Mouse (Mus musculus): ENCODE measurements around the gene Faah. TPM values are rescaled to one million over a fixed set of nuclear protein-coding genes. Genes with fewer than 3 reads are reported as not detected.
A peak's percentile ranks its signal among the peaks of the same experiment; 100 is the strongest.

Faah gene
- polyA plus RNA-seq, 1 experiment from 2014 or later = 3.3 TPM

GRCm38 (mm10) chr4:115996729-115997128, 21.0 kb downstream of the Faah start:
- Histone ChIP-seq H3K9ac (no peak overlapping the region), H3K4me1 (no peaks in the 10 kb centered on the region), H3K4me2 (replicated peaks) (no peak overlapping the region), H3K36me3 (no peaks in the 10 kb centered on the region), H3K27ac (no peak overlapping the region), H3K4me3 (no peak overlapping the region), H3K9me3 (no peaks in the 10 kb centered on the region), H3K27me3 (0 out of 2 replicates have a peak, but pooled peaks cover 3% of the 10 kb centered on the region)
- ATAC-seq (ENCODE audit: insufficient number of reproducible peaks, insufficient read depth, low FRiP score, low TSS enrichment) = no peak
- 69% methylated on average over 4 of the region's 4 CpGs for WGBS

- 75% methylated on average over 2 of the region's 2 CpGs for WGBS
- Histone ChIP-seq H3K4me1 (no peaks in the 10 kb centered on the region), H3K9ac (no peak overlapping the region), H3K36me3 (no peaks in the 10 kb centered on the region), H3K9me3 (no peaks in the 10 kb centered on the region), H3K27me3 (0 out of 2 replicates have a peak, but pooled peaks cover 3% of the 10 kb centered on the region), H3K4me3 (no peak overlapping the region), H3K27ac (no peak overlapping the region), H3K4me2 (replicated peaks) (no peak overlapping the region)
- no peak for ATAC-seq (ENCODE audit: insufficient number of reproducible peaks, insufficient read depth, low FRiP score, low TSS enrichment)
Measured at GRCm38 (mm10) chr4:115995376-115995730, 22.4 kb downstream of the Faah start.

GRCm38 (mm10) chr4:115994662-115995375, 22.9 kb downstream of the Faah start:
- H3K4me2 ChIP-seq (replicated peaks) = no peak overlapping the region
- ATAC-seq (ENCODE audit: insufficient number of reproducible peaks, insufficient read depth, low FRiP score, low TSS enrichment) = no peak

GRCm38 (mm10) chr4:115989382-115989781, 28.3 kb downstream of the Faah start:
- Histone ChIP-seq H3K27ac (no peak overlapping the region), H3K9me3 (no peaks in the 10 kb centered on the region), H3K36me3 (no peaks in the 10 kb centered on the region), H3K27me3 (peaks cover 7% of the 10 kb centered on the region), H3K4me2 (replicated peaks) (no peak overlapping the region), H3K4me3 (no peak overlapping the region), H3K4me1 (peaks cover 1% of the 10 kb centered on the region; the same call in 1 of the 2 replicates), H3K9ac (no peak overlapping the region)
- 80% methylated on average over 7 of the region's 7 CpGs for WGBS
- ATAC-seq (ENCODE audit: insufficient number of reproducible peaks, insufficient read depth, low FRiP score, low TSS enrichment) = no peak

More at GRCm38 (mm10) chr4:115994662-115995375, 22.9 kb downstream of the Faah start:
- no peak overlapping the region for H3K4me3 ChIP-seq
- H3K4me1 ChIP-seq = no peaks in the 10 kb centered on the region
- no peaks in the 10 kb centered on the region for H3K36me3 ChIP-seq
- 86% methylated on average over 16 of the region's 16 CpGs for WGBS
- no peak overlapping the region for H3K27ac ChIP-seq
- no peak overlapping the region for H3K9ac ChIP-seq
- 0 out of 2 replicates have a peak, but pooled peaks cover 3% of the 10 kb centered on the region for H3K27me3 ChIP-seq
- H3K9me3 ChIP-seq = no peaks in the 10 kb centered on the region

- Histone ChIP-seq H3K4me1 (peaks cover 3% of the 10 kb centered on the region; the same call in 1 of the 2 replicates), H3K4me3 (no peak overlapping the region), H3K36me3 (no peaks in the 10 kb centered on the region), H3K9me3 (no peaks in the 10 kb centered on the region), H3K27ac (no peak overlapping the region), H3K9ac (no peak overlapping the region), H3K27me3 (peaks cover 17% of the 10 kb centered on the region), H3K4me2 (replicated peaks) (no peak overlapping the region)
- no peak for ATAC-seq (ENCODE audit: insufficient number of reproducible peaks, insufficient read depth, low FRiP score, low TSS enrichment)
- 74% methylated on average over 5 of the region's 5 CpGs for WGBS
Measured at GRCm38 (mm10) chr4:115987858-115988530, 29.7 kb downstream of the Faah start.

- Histone ChIP-seq H3K9me3 (no peaks in the 10 kb centered on the region), H3K4me1 (peaks cover 3% of the 10 kb centered on the region; the same call in 1 of the 2 replicates), H3K36me3 (no peaks in the 10 kb centered on the region), H3K27me3 (peaks cover 17% of the 10 kb centered on the region), H3K27ac (no peak overlapping the region), H3K4me3 (no peak overlapping the region), H3K9ac (no peak overlapping the region), H3K4me2 (replicated peaks) (no peak overlapping the region)
- WGBS = 67% methylated on average over 1 of the region's 1 CpGs
- ATAC-seq (ENCODE audit: insufficient number of reproducible peaks, insufficient read depth, low FRiP score, low TSS enrichment) = no peak
Measured at GRCm38 (mm10) chr4:115987436-115987835, 30.3 kb downstream of the Faah start.

- no peak overlapping the region for H3K4me3 ChIP-seq
- H3K9ac ChIP-seq = no peak overlapping the region
- H3K27me3 ChIP-seq = peaks cover 35% of the 10 kb centered on the region
- peaks cover 3% of the 10 kb centered on the region; the same call in 1 of the 2 replicates for H3K4me1 ChIP-seq
- no peak overlapping the region for H3K4me2 ChIP-seq (replicated peaks)
- no peak for ATAC-seq (ENCODE audit: insufficient number of reproducible peaks, insufficient read depth, low FRiP score, low TSS enrichment)
- WGBS = 34% methylated on average over 8 of the region's 8 CpGs
- H3K27ac ChIP-seq = no peak overlapping the region
- no peaks in the 10 kb centered on the region for H3K36me3 ChIP-seq
- H3K9me3 ChIP-seq = no peaks in the 10 kb centered on the region
Measured at GRCm38 (mm10) chr4:115984967-115985366, 32.8 kb downstream of the Faah start.

- H3K9me3 ChIP-seq = no peaks in the 10 kb centered on the region
- no peaks in the 10 kb centered on the region for H3K36me3 ChIP-seq
- peaks cover 44% of the 10 kb centered on the region for H3K27me3 ChIP-seq
- H3K9ac ChIP-seq = no peak overlapping the region
- H3K4me1 ChIP-seq = peaks cover 12% of the 10 kb centered on the region
- WGBS = 2% methylated on average over 13 of the region's 13 CpGs
- 0 out of 2 replicates have a peak overlapping the region, but pooled peaks have one; percentile 2 for H3K4me2 ChIP-seq (replicated peaks)
- no peak for ATAC-seq (ENCODE audit: insufficient number of reproducible peaks, insufficient read depth, low FRiP score, low TSS enrichment)
- no peak overlapping the region for H3K27ac ChIP-seq
- H3K4me3 ChIP-seq = no peak overlapping the region
Measured at GRCm38 (mm10) chr4:115984111-115984510, 33.6 kb downstream of the Faah start.

GRCm38 (mm10) chr4:115980676-115981075, 37.0 kb downstream of the Faah start:
- ATAC-seq (ENCODE audit: insufficient number of reproducible peaks, insufficient read depth, low FRiP score, low TSS enrichment) = no peak
- Histone ChIP-seq H3K27me3 (peaks cover 77% of the 10 kb centered on the region), H3K9ac (no peak overlapping the region), H3K36me3 (no peaks in the 10 kb centered on the region), H3K4me1 (peaks cover 13% of the 10 kb centered on the region), H3K27ac (no peak overlapping the region), H3K9me3 (no peaks in the 10 kb centered on the region), H3K4me2 (replicated peaks) (no peak overlapping the region), H3K4me3 (no peak overlapping the region)
- under 1% methylated on average over 8 of the region's 8 CpGs for WGBS

GRCm38 (mm10) chr4:115979437-115979836, 38.3 kb downstream of the Faah start:
- under 1% methylated on average over 39 of the region's 39 CpGs for WGBS
- peaks cover 12% of the 10 kb centered on the region for H3K4me1 ChIP-seq

GRCm38 (mm10) chr4:115978911-115979310, 38.8 kb downstream of the Faah start:
- Histone ChIP-seq H3K4me1 (peaks cover 9% of the 10 kb centered on the region; the same call in 1 of the 2 replicates), H3K9me3 (no peaks in the 10 kb centered on the region), H3K36me3 (no peaks in the 10 kb centered on the region), H3K27ac (no peak overlapping the region), H3K27me3 (peaks cover 80% of the 10 kb centered on the region), H3K4me2 (replicated peaks) (peak overlapping the region; percentile 51), H3K4me3 (no peak overlapping the region), H3K9ac (no peak overlapping the region)
- 4% methylated on average over 4 of the region's 4 CpGs for WGBS
- ATAC-seq (ENCODE audit: insufficient number of reproducible peaks, insufficient read depth, low FRiP score, low TSS enrichment) = no peak

More at GRCm38 (mm10) chr4:115979437-115979836, 38.3 kb downstream of the Faah start:
- ATAC-seq (ENCODE audit: insufficient number of reproducible peaks, insufficient read depth, low FRiP score, low TSS enrichment) = no peak
- H3K4me3 ChIP-seq = peak overlapping the region; percentile 27
- peaks cover 80% of the 10 kb centered on the region for H3K27me3 ChIP-seq
- no peaks in the 10 kb centered on the region for H3K9me3 ChIP-seq
- peak overlapping the region; percentile 34; the same call in 1 of the 2 replicates for H3K9ac ChIP-seq
- no peak overlapping the region for H3K27ac ChIP-seq
- no peaks in the 10 kb centered on the region for H3K36me3 ChIP-seq
- H3K4me2 ChIP-seq (replicated peaks) = peak overlapping the region; percentile 51

GRCm38 (mm10) chr4:115972543-115972942, 45.2 kb downstream of the Faah start:
- no peak overlapping the region for H3K4me3 ChIP-seq
- no peak overlapping the region for H3K27ac ChIP-seq
- no peak overlapping the region for H3K9ac ChIP-seq
- H3K36me3 ChIP-seq = no peaks in the 10 kb centered on the region
- H3K4me1 ChIP-seq = no peaks in the 10 kb centered on the region
- H3K27me3 ChIP-seq = peaks cover 93% of the 10 kb centered on the region
- WGBS = 66% methylated on average over 24 of the region's 24 CpGs
- ATAC-seq (ENCODE audit: insufficient number of reproducible peaks, insufficient read depth, low FRiP score, low TSS enrichment) = no peak
- no peaks in the 10 kb centered on the region for H3K9me3 ChIP-seq
- H3K4me2 ChIP-seq (replicated peaks) = no peak overlapping the region
